Mouse (Mus musculus) thymus, adult 2 months (tissue): ENCODE measurements around the gene Gm37240.

Experiments
- CTCF ChIP-seq: fragments of 200-500 bp; IDR thresholded peaks from 2 replicates; pipeline ENCODE4 v1.5.1; 2012; ENCODE audit warnings: mild to moderate bottlenecking, control low read depth, low read length, moderate library complexity, borderline replicate concordance; ENCODE audit not compliant: control insufficient read depth, poor library complexity, insufficient read depth; ENCODE audit errors: extremely low read depth
- POLR2A ChIP-seq: fragments of 200-500 bp; IDR thresholded peaks from 2 replicates; pipeline ENCODE4 v1.6.1; 2012; ENCODE audit warnings: mild to moderate bottlenecking, low read length, control low read depth, moderate library complexity; ENCODE audit not compliant: control insufficient read depth, poor library complexity, insufficient read depth; ENCODE audit errors: extremely low read depth

GRCm38 (mm10) chr3:84787914-84788313, 1099.4 kb downstream of the Gm37240 start:
- TF ChIP-seq CTCF, result no peak
- no peak for TF ChIP-seq POLR2A
